Mouse (Mus musculus) heart, embryonic 15.5 days (tissue): ENCODE measurements around the gene Adgra1. TPM values are rescaled to one million over a fixed set of nuclear protein-coding genes. Genes with fewer than 3 reads are reported as not detected.

Source experiments
- ATAC-seq: fragments of 200-750 bp; cut with Nextera tagmentation; replicated peaks from 2 replicates; pipeline ENCODE4 v1.8.0; 2017; ENCODE audit warnings: low read depth, moderate TSS enrichment; ENCODE audit not compliant: insufficient number of reproducible peaks, insufficient read depth, low FRiP score
- H3K27ac ChIP-seq: fragments of 300-500 bp; sonication (generic); 2 replicates; pipeline ENCODE4 v1.5.1; 2015; ENCODE audit warnings: mild to moderate bottlenecking, inconsistent platforms
- H3K27me3 ChIP-seq: fragments of 300-500 bp; sonication (generic); 2 replicates; pipeline ENCODE4 v1.6.1; 2015; ENCODE audit warnings: inconsistent platforms
- H3K36me3 ChIP-seq: fragments of 300-500 bp; sonication (generic); 2 replicates; pipeline ENCODE4 v1.6.1; 2015; ENCODE audit warnings: mild to moderate bottlenecking, inconsistent platforms
- H3K4me1 ChIP-seq: fragments of 300-500 bp; sonication (generic); replicated peaks from 2 replicates; pipeline ENCODE4 v1.6.1; 2015; ENCODE audit warnings: inconsistent platforms
- H3K4me2 ChIP-seq: fragments of 300-500 bp; sonication (generic); 2 replicates; pipeline ENCODE4 v1.6.1; 2015; ENCODE audit warnings: inconsistent platforms, mild to moderate bottlenecking, moderate library complexity
- H3K4me3 ChIP-seq: fragments of 300-500 bp; sonication (generic); 2 replicates; pipeline ENCODE4 v1.5.1; 2015; ENCODE audit warnings: mild to moderate bottlenecking, inconsistent platforms
- H3K9ac ChIP-seq: fragments of 300-500 bp; sonication (generic); 2 replicates; pipeline ENCODE4 v1.6.1; 2015; ENCODE audit warnings: mild to moderate bottlenecking, inconsistent platforms
- H3K9me3 ChIP-seq: fragments of 300-500 bp; sonication (generic); replicated peaks from 2 replicates; pipeline ENCODE4 v1.6.1; 2016; ENCODE audit warnings: inconsistent platforms
- WGBS: fragments of 180-500 bp; shearing (Covaris S2); methylation state at CpG from one replicate; pipeline ENCODE4 v1.1.7; 2015; ENCODE audit warnings: mixed read lengths; 5-methylcytosine and 5-hydroxymethylcytosine counted together
- polyA plus RNA-seq: library from polyadenylated mRNA; unstranded; fragments of >200 nt; fragmentation: Nextera tagmentation; extraction: Ambion mirVana; gene quantifications from 2 replicates; pipeline ENCODE4 v1.2.1, GENCODE M21; 2015

Gene Adgra1
- polyA plus RNA-seq: 0.81 TPM in 1 of 2 replicates, not detected in the other

DNA sequence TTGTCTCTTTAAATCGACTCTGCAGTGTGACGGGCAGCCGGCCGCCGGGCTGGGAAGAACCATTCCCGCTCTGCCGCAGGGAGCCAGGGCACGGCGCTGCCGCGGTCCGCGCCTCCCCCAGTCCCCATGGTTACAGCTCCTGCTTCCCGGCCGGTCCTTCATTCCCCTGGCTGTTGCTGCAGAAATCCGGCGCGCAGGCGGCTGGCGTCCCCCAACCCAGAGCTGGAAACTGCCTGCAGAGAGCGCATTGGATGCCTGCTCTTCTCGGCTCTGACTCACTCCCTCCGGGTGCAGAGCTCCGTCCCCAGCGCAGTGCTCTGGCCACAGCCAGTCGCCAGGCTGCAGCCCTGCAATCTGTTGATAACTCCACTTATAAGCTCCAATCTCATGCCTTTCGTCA lies at the start of gene Adgra1:
Gene Adgra1 (plus strand): TSS at position 139 of the 400 bp plus-strand sequence.
- peaks cover 70% of the 10 kb centered on the region for H3K27me3 ChIP-seq
- no peaks in the 10 kb centered on the region for H3K9me3 ChIP-seq
- under 1% methylated on average over 27 of the region's 27 CpGs for WGBS
- H3K27ac ChIP-seq: no peak within 1 kb of the TSS
- no peak within 1 kb of the TSS for H3K9ac ChIP-seq
- H3K4me2 ChIP-seq: peak within 1 kb of the TSS; percentile 56
- ATAC-seq: peak; percentile 77
- no peaks in the 10 kb centered on the region for H3K36me3 ChIP-seq
- H3K4me3 ChIP-seq: peak within 1 kb of the TSS; percentile 23
- peaks cover 14% of the 10 kb centered on the region for H3K4me1 ChIP-seq

DNA sequence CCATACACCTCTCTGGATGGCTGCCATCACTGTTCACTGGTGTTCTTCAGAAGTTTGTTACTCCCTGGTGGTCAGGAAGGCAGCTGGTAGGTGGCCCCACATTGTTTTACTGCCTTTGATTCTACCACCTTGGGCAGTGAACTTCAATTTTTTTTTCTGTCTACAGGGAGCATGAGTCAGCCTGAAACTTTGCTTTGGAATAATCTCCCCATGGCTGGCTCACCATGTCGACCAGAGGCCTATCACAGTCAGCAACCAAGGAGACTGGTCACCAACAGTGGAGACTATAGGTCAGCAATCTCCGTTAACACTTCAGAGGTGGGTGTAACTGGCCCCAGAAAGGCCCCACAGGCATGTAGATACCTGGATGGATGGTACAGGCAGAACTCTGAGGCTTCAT lies 46.6 kb upstream of the Adgra1 start:
- 69% methylated on average over 2 of the region's 2 CpGs for WGBS
- Histone ChIP-seq H3K9ac (no peak overlapping the region), H3K4me1 (no peaks in the 10 kb centered on the region), H3K36me3 (no peaks in the 10 kb centered on the region), H3K27me3 (no peaks in the 10 kb centered on the region), H3K4me3 (no peak overlapping the region), H3K27ac (no peak overlapping the region), H3K4me2 (no peak overlapping the region), H3K9me3 (no peaks in the 10 kb centered on the region)
- no peak for ATAC-seq

DNA sequence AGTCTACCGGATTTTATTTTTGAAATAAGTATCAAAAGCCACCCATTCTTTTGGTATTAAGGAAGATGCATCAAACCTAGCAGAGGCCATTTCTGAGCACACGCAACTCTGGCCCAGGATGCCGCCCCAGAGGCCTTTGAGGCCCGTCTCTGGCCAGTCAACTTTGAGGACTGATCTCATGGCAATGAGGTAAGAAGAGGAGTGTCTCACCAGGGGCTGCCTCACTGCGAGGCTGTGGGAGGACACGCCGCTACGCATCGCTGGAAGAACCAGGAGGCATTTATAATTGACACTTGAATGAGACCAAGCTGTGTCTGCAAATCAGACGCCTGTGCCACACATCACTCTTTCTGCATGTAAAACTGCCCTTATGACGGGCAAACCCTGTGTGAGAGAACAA lies 45.0 kb upstream of the Adgra1 start:
- H3K36me3 ChIP-seq: no peaks in the 10 kb centered on the region
- H3K9me3 ChIP-seq: no peaks in the 10 kb centered on the region
- H3K4me3 ChIP-seq: no peak overlapping the region
- 82% methylated on average over 11 of the region's 11 CpGs for WGBS
- H3K4me2 ChIP-seq: no peak overlapping the region
- no peak for ATAC-seq
- no peaks in the 10 kb centered on the region for H3K27me3 ChIP-seq
- H3K9ac ChIP-seq: no peak overlapping the region
- no peak overlapping the region for H3K27ac ChIP-seq
- H3K4me1 ChIP-seq: no peaks in the 10 kb centered on the region

DNA sequence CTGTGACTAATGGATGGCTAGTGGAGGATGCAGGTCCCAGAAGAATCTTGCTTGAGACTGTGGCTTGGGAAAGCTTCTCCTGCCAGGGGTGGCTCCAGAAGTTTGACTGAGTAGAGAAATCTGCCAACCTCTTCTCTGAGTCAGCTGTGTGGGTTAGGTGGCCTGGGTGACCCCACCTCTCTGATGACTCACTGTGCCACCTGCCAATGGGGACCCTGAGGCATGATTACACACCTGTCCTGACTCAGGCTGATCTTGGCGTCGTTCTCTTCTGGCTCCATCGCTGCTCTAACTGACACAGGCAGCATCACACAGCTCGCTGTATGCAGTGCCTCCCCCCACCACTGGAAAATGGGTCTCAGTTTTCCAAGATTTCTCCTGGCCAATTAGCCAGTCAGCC lies 44.3 kb upstream of the Adgra1 start:
- Histone ChIP-seq H3K4me2 (no peak overlapping the region), H3K9ac (no peak overlapping the region), H3K4me3 (no peak overlapping the region), H3K27ac (no peak overlapping the region), H3K36me3 (no peaks in the 10 kb centered on the region), H3K9me3 (no peaks in the 10 kb centered on the region), H3K4me1 (no peaks in the 10 kb centered on the region), H3K27me3 (no peaks in the 10 kb centered on the region)
- WGBS: 70% methylated on average over 4 of the region's 4 CpGs
- no peak for ATAC-seq

DNA sequence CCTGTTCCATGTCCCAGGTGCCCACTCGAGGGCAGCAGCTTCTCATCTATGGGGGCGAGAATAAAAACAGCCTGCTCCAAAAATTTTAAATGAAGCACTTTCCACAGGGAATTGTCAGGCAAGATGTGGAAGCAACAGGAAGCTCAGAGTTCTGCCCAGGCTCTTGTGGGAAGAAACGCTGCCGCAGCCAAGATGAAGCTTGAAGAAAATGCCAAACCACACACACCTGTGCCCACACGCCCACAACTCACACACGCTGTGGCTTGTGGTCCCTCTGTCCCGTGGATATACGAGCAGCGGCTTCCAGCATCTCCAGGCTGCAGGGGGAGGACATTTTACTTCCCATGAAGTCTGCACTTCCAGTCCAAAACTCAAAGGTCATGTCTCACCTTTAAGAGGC lies 42.4 kb upstream of the Adgra1 start:
- Histone ChIP-seq H3K27me3 (no peaks in the 10 kb centered on the region), H3K9ac (no peak overlapping the region), H3K4me3 (no peak overlapping the region), H3K27ac (no peak overlapping the region), H3K9me3 (no peaks in the 10 kb centered on the region), H3K4me1 (no peaks in the 10 kb centered on the region), H3K4me2 (no peak overlapping the region), H3K36me3 (no peaks in the 10 kb centered on the region)
- 65% methylated on average over 9 of the region's 9 CpGs for WGBS
- no peak for ATAC-seq

DNA sequence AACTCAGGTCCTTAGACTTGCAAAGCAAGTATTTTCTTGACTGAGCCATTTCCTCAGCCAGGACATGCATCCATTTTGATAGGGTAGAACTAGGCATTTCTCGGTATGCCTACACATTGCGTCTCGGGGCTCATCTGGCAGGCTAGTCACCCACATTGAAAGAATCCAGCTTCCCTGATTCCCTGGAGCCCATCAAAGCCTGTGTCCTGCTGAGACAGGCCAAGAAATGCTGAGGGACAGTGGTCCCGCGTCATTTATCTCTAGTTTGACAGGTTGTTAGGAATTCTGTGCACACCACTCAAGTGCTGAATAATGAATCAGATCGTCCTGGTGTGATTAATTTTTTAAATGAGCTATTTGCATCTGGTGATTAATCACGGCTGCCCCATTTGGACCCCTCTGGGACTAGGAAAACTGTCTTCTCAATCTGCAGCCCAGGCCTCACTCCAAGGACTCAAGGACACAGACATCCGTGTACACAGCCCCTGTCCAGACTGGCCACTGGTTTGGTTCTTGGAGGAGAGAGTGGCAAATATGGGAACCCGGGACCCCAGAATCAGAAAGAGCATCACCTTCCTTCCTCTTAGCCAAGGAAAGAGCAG lies 38.9 kb upstream of the Adgra1 start:
- Histone ChIP-seq H3K9ac (no peak overlapping the region), H3K4me3 (no peak overlapping the region), H3K27me3 (no peaks in the 10 kb centered on the region), H3K36me3 (no peaks in the 10 kb centered on the region), H3K9me3 (no peaks in the 10 kb centered on the region), H3K4me2 (no peak overlapping the region), H3K4me1 (no peaks in the 10 kb centered on the region), H3K27ac (no peak overlapping the region)
- ATAC-seq: no peak
- 72% methylated on average over 9 of the region's 9 CpGs for WGBS

DNA sequence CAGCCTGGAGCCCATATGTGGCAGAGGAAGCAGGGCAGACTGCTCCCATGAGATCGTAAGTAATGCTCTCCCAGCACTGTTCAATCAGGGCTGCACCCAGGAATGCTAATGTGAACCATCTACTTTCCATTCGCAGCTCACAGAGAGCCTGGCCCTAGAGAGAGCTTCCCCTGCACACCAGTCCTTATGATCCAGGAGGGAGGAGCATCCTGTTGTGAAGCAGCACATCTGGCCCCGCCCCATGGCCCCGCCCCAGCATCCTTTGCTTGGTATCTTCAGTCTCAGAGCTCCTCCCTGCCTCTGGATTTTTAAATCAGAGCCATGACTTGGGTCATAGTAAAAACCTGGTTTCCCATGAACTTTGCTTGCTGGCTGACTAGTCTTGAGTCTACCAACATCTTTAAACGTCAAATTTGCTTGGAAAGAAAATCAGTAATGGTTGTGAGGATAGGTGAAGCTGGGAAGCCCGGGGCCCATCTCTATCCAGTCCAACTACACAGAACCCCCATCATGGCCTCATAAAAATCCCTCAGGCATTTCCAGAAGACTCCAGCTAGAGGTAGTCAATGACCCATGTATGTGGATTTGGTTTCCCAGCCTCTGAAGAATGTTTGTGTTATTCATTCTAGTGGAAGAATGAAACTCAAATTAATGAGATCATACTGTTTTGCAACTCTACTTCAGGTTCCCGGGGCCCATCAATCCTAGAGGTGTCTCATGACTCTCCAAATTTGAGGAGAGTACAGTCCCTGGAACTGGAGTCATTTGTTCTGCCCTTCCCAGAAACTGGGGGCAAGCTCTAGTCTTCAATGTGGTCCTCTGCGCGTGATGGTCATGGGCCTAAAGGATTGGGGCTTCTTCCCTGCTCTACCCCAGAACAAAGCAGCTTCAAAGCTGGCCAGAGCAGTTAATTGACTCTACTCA lies 36.5 kb upstream of the Adgra1 start:
- no peak overlapping the region for H3K4me3 ChIP-seq
- no peak for ATAC-seq
- H3K27me3 ChIP-seq: no peaks in the 10 kb centered on the region
- H3K27ac ChIP-seq: no peak overlapping the region
- H3K9ac ChIP-seq: no peak overlapping the region
- 68% methylated on average over 9 of the region's 9 CpGs for WGBS
- H3K4me2 ChIP-seq: no peak overlapping the region
- H3K4me1 ChIP-seq: no peaks in the 10 kb centered on the region
- H3K9me3 ChIP-seq: 0 out of 2 replicates have a peak, but pooled peaks cover 5% of the 10 kb centered on the region
- no peaks in the 10 kb centered on the region for H3K36me3 ChIP-seq

DNA sequence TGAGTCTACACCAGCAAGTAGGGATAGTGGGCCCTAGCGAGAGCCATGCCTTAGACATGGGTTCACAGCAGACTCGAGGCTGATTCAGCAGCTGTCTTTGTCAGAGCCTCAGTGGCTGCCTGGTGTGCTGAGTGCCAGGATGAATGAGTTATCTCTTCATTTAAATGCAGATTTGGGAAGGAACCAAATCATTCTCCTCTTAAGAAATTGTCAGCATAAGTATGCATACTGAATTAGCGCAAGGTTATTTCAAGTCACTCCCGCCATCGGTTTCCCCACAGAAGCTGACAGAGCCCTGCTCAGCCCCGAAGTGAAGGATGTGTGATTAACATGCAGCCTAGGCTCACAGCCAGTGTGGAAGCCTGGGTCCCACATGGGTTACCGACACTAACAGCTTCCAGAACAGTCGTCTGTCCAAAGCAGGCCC lies 27.8 kb upstream of the Adgra1 start:
- H3K4me2 ChIP-seq: no peak overlapping the region
- H3K4me1 ChIP-seq: no peaks in the 10 kb centered on the region
- 58% methylated on average over 8 of the region's 8 CpGs for WGBS
- no peak for ATAC-seq
- no peaks in the 10 kb centered on the region for H3K27me3 ChIP-seq
- no peak overlapping the region for H3K9ac ChIP-seq
- no peaks in the 10 kb centered on the region for H3K9me3 ChIP-seq
- H3K27ac ChIP-seq: no peak overlapping the region
- no peaks in the 10 kb centered on the region for H3K36me3 ChIP-seq
- H3K4me3 ChIP-seq: no peak overlapping the region

DNA sequence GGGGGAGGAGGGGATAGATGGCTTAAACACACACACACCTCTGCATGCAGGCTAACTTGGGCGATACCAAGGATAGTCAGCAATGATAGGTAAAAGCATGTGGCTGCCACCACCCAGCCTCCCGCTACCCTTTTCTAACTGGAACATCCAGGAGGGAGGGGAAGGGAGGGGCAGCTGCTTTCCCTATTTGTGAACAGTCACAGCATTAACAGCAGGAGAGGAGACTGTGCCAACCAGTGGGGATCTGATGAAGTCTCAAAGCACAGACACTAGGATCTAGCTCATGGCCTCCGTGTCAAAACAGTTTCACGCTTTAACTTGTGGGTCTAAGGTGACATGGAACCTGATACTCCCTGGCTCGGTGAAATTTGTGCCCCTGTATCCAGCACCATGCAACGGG lies 23.9 kb upstream of the Adgra1 start:
- Histone ChIP-seq H3K36me3 (no peaks in the 10 kb centered on the region), H3K4me3 (no peak overlapping the region), H3K4me2 (no peak overlapping the region), H3K4me1 (no peaks in the 10 kb centered on the region), H3K9me3 (no peaks in the 10 kb centered on the region), H3K27me3 (no peaks in the 10 kb centered on the region), H3K9ac (no peak overlapping the region), H3K27ac (no peak overlapping the region)
- ATAC-seq: no peak
- WGBS: 60% methylated on average over 6 of the region's 6 CpGs

DNA sequence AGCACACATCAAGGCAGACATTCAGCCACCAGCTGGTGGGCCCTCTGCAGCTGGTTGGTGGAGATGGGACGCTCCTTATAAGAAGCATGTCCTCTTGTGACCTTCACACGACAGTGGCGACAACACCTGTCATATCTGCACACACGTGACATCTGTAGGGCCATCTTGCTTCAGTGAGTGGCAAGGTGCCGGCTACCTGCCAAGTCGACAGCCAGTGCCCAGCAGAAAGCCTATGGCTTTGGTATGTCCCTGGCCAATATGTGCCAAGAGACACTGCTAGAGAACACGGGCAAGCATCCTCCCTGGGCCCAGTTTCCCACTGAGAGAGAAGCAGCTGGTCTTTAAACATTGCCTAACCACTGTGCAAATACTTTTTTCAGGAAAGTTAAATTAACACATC lies 22.3 kb upstream of the Adgra1 start:
- Histone ChIP-seq H3K9me3 (no peaks in the 10 kb centered on the region), H3K4me3 (no peak overlapping the region), H3K27me3 (no peaks in the 10 kb centered on the region), H3K4me1 (no peaks in the 10 kb centered on the region), H3K4me2 (no peak overlapping the region), H3K36me3 (no peaks in the 10 kb centered on the region), H3K27ac (no peak overlapping the region), H3K9ac (no peak overlapping the region)
- WGBS: 81% methylated on average over 7 of the region's 7 CpGs
- ATAC-seq: no peak

DNA sequence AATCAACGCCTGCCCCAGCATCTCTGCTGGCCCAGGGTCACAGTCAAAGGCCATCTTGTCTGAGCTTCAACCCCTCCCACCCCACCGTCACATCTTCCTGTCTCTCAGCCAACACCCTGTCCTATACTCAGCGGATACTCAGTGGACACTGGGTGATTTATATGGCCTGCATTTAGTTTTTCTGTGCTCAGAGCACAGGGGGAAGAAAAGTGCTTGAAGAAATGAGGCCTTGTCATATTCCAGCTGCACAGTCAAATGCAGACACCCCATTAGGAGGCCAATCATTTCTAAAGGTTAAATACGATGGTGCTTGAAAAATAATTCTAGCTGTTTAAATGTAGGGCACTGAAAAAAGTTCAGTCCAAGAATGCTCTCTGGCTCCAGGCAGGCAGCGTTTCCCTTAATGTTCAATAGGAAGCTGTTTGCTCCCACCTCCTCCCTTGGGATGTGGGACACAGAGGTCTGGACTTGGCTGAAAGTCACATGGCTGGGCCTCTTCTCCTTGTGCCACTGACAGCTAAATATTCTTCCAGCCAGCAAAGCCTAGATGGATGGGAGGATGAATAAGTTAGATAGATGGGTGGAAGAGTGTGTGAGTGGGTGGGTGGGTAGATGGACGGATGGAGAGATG lies 20.3 kb upstream of the Adgra1 start:
- no peaks in the 10 kb centered on the region for H3K9me3 ChIP-seq
- H3K27ac ChIP-seq: no peak overlapping the region
- H3K4me2 ChIP-seq: no peak overlapping the region
- WGBS: 79% methylated on average over 6 of the region's 6 CpGs
- H3K4me1 ChIP-seq: no peaks in the 10 kb centered on the region
- no peak overlapping the region for H3K9ac ChIP-seq
- H3K4me3 ChIP-seq: no peak overlapping the region
- no peak for ATAC-seq
- no peaks in the 10 kb centered on the region for H3K36me3 ChIP-seq
- no peaks in the 10 kb centered on the region for H3K27me3 ChIP-seq
